Mouse (Mus musculus) neural tube, embryonic 10.5 days (tissue): ENCODE measurements around the gene Cars2.
A peak's percentile ranks its signal among the peaks of the same experiment; 100 is the strongest.
"Not testable (repeated sequence)": the region's sequence is repeated elsewhere in the genome, so short reads cannot be mapped to it uniquely, and the experiment has no call there.

Source experiments
- DNase-seq: peaks from one replicate; pipeline ENCODE4 v3.0.0-alpha.2; 2017; ENCODE audit warnings: low spot score; ENCODE audit errors: extremely low spot score

Cars2 gene

DNA sequence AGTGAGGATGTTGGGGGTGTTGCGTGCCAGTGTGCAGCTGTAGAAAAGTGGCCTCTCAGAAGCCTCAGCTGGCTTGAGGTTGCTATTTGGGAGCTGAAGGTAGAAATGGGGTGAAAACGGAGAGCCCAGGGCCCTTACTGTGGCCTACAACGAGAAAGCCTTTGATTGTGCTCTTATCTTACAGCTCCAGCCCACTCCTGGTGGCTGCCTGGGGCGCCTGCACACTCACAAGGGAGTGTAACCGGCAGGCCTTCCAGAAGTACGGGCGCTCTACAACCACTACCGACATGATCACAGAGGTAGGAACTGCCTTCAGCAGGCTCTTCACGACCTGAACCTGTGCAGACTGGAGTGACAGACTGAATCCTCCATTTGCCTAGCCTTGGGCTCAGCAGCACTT lies 37.9 kb downstream of the Cars2 start:
- DNase-seq, result no peak

- no peak for DNase-seq
Measured at GRCm38 (mm10) chr8:11510971-11511370, 39.6 kb downstream of the Cars2 start.

DNA sequence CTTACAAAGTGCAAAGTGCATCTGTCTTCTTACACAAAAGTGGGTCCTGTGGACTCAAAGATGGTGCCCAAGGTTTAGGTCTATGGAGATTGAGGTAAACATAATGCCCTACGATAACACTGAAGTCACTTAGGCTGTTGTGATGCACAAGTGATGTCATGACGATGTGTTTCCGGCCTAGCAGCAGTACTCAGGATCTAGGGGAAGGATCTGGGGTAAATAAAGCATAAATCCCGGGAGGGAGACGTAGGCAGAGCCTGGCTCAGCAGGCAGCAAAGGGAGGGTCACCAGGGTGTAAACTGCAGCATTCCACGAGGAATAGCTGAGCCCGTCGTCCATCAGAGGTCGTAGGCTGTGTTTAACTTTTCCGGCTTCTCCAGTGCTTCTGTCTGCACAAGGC lies 41.7 kb downstream of the Cars2 start:
- no peak for DNase-seq

DNA sequence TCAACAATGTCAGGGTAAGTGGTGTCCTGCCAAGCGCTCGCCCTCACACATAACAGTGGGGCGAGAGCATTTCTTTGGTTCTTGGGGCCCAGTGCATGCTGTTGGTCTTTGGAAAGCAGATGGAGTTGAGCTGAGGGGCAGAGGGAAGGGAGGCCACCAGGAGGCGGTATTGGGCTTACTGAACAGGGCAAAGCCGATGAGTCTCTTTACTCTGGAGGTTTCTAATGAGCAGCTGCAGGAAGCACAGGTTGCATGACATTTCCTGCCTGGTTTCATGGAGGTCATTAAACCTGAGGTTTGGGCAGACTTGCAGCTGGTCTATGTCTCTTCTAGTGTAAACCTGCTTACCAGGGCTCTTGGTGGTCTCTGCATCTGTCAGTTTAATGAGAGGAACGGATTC lies 43.8 kb downstream of the Cars2 start:
- peak; percentile 36 for DNase-seq

DNA sequence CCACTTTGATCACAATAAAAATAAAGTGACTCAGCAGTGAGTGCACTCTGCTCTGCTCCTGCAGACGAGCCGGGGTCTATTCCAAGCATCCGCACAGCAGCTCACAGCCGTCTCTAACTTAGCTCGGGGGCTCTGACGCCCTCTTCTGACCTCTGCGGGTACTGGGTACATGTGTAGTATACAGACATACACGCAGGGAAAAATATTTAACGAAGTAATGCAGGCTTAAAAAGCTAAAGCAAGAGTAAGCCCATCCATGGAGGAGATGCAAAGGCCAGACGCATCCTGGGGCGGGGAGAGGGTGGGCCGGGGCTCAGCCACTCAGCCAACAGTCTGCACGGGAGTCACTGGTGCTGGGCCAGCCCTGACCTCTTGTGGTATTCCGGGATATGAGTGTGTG lies 44.5 kb downstream of the Cars2 start:
- no peak for DNase-seq

- no peak for DNase-seq
Measured at GRCm38 (mm10) chr8:11503476-11504232, 46.9 kb downstream of the Cars2 start.

DNA sequence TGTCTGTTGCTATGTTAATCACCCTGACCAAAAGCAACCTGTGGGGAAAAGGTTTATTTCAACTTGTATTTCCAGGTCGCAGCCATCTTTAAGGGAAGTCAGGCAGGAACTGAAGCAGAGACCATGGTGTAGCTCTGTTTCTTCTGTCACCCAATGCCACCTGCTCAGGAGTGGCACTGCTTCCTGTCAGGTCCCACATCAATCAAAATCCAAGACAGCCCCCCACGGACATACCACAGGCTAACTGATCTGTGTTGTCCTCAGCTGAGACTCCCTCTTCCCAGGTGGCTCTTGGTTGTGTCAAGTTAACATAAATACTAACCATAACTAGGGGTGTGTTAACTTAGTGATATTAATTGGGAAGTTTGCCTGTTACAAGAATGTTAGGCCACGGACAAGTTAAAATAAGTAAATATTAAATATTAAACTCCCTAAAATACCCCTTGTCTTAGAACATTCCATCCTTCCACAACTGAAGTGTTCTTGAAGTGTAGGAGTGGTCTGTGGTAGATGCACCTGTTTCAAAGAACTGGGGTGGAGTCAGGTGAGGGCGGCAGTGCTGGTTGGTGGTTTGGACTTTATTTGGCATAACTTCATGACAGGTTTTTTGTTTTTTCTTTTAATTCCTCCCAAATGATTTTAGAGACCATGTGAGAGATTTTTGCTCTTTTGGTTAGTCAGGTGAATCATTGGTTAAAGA lies 51.6 kb downstream of the Cars2 start:
- no peak for DNase-seq

DNA sequence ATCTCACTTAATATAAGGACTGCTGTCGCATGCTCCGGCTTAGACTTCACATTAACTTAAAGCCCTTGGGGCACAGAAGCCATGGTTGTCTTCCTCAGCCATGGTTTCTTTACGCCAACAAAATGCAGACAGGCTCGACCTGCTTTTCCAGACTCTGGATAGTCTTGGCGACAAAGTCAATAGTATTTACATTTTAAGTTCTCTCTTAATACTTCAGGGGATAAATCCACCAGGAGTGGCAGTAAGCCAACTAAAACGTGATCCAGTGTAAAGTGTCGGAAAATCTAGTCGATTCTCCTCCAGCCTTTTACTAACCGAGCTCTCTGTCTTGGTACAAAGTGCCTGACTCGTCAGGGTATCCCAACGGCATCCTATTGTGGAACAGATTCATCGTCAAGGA lies 52.3 kb downstream of the Cars2 start:
- no peak for DNase-seq

DNA sequence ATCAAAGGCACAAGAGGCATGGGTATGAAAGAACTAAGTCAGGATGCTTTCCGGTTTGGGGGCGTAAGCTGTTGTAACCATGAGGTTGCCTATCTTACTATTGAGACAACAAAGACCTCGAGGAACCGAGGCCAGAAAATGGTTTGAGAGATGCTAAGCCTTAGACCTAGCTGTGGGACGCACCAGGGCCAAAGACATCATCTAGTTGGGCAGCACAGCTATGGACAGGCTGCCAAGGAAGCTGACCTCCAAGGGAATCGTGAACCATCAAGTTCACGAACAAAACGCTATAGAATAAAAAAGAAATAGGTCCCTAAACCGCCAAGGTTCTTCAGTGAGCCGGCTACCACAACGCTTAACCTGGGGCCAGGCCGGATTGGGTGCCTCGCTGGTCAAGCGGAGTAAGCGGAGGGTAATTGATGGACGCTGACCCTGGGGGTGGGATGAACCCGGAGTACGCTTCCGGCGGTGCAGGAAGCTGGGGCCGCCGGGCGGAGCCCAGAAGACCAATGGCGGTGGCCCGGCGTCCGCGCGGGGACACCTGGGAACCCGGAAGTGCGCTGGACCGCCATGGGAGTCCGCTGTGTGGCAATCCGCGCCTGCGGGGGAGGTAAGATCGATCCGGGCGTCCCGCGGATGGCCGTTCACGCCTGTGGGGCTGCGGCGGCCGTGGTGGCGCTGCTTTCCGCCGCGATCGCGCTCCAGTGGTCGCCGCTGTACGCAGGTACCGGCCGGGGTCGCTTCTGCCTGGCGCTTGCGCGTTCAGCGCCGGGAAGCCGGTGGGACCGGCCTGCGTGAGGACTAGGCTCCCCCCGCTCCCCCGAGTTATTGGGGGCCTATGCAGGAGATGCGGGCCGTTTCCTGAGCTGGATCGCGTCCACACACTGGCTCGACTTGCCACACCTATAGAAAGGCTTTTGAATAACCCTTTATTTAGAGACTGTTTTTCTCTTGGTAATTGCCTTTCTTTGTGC lies 53.3 kb downstream of the Cars2 start, which contains the start of gene Naxd:
Gene Naxd, plus strand, starts transcription at position 490 of the 974 bp plus-strand sequence.
- DNase-seq, result peak; percentile 92

DNA sequence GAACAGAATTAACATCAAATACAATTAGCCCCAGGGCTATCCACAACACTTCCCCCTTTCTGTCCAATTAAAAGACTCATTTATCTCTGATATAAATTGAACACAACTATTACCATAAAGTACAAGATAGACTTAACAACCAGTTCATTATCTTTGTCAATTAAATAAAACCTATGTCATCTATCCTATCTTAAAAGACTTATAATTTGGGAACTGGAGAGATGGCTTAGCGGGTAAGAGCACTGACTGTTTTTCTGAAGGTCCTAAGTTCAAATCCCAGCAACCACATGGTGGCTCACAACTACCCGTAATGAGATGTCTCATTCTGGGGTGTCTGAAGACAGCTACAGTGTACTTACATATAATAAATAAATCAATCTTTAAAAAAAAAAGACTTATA lies 58.2 kb downstream of the Cars2 start:
- DNase-seq, result not testable (repeated sequence)

DNA sequence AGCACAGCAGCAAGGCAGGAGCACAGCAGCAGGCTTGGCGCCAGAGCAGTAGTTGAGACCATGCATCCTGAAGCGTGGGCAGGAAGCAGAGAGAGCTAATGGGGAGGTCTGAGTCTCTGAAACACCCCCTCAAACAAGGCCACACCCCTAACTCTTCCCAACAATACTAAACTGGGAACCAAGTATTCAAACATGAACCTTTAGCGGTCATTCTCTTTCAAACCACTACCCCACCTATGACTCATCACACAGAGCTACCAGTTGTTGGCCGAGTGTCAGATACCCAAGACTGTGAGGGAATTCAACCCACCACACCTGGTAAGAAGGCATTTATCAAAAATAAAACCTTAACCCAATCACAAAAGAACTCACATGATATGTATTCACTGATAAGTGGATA lies 63.4 kb downstream of the Cars2 start:
- DNase-seq, result no peak

- DNase-seq, result peak; percentile 75
Measured at GRCm38 (mm10) chr8:11486142-11486541, 64.4 kb downstream of the Cars2 start.

GRCm38 (mm10) chr8:11482537-11482936 lies 68.0 kb downstream of the Cars2 start:
- DNase-seq, result no peak

- no peak for DNase-seq
Measured at GRCm38 (mm10) chr8:11481876-11482275, 68.7 kb downstream of the Cars2 start.

DNA sequence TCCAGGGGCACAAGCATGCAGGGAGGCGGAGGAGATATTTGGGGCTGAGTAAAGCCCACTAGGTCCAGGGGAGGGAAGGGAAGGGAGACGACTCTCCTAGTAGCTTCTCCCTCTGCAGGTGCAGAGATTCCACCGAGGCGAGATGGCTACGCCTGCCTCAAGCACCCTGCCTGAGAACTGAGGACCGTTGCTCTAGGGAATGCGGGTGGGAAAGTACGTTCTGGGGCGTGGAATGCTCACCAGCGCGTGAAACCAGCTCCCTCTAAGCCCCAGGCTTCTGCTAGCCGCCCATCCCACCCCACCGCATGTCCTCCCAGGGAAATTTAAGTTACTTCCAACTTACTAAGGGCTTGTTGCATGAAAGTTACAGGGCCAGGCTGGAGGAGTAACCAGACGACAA lies 71.0 kb downstream of the Cars2 start:
- DNase-seq, result no peak

GRCm38 (mm10) chr8:11478807-11479527 lies 71.6 kb downstream of the Cars2 start:
- DNase-seq, result peak; percentile 55

- peak; percentile 75 for DNase-seq
Measured at GRCm38 (mm10) chr8:11477811-11478761, 72.5 kb downstream of the Cars2 start, which contains the start of gene Rab20. Gene Rab20, minus strand, starts transcription at chr8:11478710.

GRCm38 (mm10) chr8:11477178-11477553 lies 73.4 kb downstream of the Cars2 start:
- DNase-seq, result no peak

DNA sequence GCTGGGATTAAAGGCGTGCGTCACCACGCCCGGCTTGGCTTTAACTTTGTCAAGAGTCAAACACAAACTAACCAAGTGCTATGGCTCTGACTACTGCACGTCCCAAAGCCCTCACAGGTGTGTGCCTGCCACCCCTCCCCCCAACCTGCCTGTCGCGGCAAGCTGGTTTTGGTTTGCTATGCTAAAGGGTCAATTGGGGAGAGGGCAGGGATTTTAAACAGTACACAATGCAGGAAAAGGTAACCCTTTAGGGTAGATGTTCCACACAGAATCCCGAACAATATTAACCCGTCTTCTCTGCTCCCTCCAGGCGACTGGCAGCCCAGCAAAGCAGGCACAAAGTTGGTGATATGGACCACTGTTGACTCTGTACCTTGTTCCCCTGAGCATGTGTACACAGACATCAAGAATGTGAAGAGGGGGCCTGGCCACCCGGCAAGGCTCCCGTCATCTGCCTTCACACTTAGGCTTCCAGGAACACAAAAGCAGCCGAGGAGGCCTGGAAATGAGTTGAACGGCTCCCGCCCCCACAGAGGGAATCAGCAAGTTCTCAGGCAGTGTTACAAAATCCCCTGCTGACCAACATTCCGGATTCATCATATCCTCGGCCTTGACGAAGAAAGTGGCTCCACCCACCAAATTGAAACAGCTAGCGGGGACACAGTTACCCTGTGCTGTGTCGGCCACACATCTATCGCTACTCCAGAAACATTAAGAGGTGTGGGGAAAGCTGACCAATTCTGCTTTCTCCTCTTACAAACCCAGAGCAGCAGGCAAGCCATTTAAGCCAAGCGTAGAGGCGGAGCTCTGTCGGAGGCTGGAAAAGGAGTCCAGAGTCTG lies 74.0 kb downstream of the Cars2 start:
- DNase-seq, result peak; percentile 51
